Mouse (Mus musculus): ENCODE results near the gene Tshz2. TPM values are rescaled to one million over a fixed set of nuclear protein-coding genes. Genes with fewer than 3 reads are reported as not detected.

The Tshz2 gene
- total RNA-seq, 2 experiments from 2014 or later = 12.8 to 14.4 TPM

DNA sequence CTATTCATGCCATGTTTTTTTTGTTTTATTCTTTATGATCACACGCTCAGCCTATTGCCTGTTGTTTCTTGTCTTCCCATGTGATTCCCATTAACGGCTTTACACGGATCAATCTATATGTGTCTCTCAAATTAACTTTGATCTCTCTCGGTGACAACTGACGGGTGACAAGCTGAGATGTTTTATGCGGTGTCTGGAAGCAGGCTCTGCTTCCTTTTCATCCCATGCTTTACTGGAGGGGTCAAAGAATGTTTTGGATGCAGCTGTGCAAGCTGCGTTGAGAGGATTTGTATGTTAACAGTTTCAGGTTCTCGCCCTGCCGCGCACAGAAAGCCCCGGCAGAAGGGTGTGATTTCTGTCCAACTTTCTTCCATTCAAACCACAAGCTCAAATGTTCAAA lies 155.1 kb downstream of the Tshz2 start:
- intact Hi-C loops (cut with DNase I) = no loop called here
- no peak for DNase-seq (ENCODE audit: low spot score)

DNA sequence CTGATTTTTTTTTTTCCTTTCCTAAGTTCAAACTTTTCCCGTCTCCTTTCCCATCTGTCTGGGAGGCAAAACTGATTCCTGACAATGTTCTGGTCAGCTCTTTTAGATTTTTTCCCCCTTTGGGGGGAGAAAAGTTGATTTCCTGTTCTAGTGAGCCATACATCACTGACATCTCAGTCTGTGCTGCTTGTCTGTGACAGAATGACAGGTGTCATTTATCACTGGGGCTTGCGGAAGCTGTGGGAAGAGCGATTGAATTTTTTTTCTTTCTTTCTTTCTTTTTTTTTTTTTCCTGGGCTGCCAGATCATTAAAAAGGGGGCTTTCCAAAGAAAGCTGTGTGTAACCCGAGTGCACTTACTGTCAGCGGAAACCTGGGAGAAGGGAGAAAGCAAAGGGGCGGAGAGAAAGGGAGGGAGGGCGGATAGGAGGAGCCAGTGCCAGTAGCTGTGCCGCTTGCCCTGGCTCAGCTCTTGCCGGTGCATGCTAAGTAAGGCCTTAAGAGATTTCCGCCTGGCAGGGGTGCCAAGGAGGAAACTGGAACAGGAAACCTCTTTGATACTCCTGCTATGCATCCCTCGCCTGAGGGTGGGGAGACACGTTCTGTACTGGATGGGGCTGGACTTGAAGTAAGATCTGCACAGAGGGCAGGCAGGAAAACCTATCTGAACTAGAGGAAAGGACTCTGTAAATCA lies 157.8 kb downstream of the Tshz2 start:
- intact Hi-C loops (cut with DNase I) = loop anchor here (5.0 kb wide), 1 partner anchor 38 kb away; no protein-coding TSS in a partner anchor
- DNase-seq (ENCODE audit: low spot score) = peak; percentile 59

DNA sequence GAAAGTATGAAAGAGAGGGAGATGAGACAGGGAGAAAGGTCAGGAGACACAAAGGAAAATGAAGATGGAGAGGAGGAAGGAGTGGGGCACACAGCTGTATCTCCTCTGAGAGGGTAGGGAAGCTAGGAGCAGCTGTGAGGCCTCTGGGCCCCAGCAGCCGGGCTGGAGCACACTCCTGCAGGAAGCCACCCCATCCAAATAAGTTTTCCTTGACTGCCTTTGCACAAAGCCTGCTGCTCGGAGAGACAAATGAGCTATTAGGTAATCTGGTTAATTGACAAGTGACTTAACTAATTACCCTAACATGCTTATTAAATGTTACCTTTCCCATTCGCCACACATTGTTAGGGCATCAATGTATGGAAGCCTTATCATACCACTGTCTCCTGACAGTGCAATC lies 159.9 kb downstream of the Tshz2 start:
- intact Hi-C loops (cut with DNase I) = loop anchor here (5.0 kb wide), 1 partner anchor 40 kb away; no protein-coding TSS in a partner anchor
- DNase-seq (ENCODE audit: low spot score) = no peak

DNA sequence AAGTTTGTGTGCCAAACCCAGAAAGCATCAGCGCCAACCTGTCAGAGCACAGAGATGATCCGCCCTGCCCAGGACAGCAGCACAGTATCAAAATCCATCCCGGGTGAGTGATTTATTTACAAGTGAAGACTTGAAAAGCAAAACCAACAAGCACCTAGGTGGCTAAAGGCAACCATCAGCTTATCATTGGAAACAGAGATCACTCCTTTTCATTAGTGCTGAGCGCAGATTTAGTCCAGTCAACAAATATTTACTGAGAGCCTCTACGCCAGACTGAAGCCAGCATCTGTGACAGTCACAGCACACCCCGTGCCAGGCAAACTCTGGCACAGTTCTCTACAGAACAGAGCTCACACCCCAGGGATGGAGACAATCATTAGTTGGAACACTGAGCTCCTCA lies 169.4 kb downstream of the Tshz2 start:
- intact Hi-C loops (cut with DNase I) = no loop called here
- no peak for DNase-seq (ENCODE audit: low spot score)

DNA sequence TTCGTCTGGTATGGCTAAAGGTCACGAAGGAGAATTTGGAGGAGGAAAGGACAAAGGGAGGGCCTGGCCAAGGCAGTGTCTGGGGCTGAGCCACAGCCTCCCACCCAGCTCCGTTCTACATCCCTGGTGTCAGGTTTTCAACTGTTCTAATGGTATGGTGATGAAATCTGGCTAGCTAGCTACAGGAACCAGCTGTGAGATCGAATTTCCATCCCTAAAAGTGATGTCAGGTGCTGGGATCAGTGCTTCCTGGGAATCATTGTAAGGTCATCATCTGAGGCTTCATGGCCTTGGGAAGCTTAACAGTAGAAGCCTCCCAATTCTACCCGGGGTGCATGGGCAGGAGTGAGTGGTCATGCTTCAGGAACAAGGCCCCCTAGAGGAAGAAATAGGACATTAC lies 171.6 kb downstream of the Tshz2 start:
- DNase-seq (ENCODE audit: low spot score) = no peak
- intact Hi-C loops (cut with DNase I) = no loop called here

DNA sequence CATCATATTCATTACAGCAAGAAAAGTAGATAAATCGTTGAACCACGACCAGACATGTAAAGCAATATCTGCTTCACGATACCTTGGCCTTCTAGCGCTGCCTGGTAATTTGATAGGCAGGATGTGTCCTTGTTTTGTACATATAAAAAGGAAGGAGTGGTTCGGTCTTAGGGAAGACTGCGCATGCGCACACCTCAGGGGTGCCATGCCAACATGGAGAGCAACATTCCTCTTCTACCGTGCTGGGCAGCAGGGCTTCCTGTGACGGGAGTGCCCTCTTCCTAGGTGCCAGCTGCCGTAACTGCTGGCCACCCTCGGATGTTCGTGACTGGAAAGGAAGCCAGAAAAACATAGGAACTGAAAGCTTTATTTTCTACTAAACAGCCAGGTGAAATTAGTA lies 172.7 kb downstream of the Tshz2 start:
- intact Hi-C loops (cut with DNase I) = no loop called here
- no peak for DNase-seq (ENCODE audit: low spot score)

DNA sequence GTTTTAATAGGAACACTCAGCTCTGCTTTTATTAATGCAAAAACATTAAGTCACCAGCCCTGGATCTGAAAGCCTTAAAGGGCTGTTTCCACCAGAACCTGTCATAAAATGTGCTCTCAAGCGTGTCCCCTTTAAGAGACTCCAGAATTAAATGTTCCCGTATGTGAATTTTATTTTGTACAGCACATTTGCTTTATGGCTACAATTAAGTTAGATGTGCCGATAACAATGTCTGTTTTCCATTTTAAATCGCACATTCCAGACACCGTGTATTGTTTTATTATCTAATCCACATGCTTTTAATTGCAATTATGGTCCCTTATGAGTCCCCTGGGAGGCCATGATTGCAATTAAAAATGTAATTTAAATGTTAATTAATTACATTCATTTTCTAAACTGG lies 178.8 kb downstream of the Tshz2 start:
- DNase-seq (ENCODE audit: low spot score) = no peak
- intact Hi-C loops (cut with DNase I) = no loop called here

DNA sequence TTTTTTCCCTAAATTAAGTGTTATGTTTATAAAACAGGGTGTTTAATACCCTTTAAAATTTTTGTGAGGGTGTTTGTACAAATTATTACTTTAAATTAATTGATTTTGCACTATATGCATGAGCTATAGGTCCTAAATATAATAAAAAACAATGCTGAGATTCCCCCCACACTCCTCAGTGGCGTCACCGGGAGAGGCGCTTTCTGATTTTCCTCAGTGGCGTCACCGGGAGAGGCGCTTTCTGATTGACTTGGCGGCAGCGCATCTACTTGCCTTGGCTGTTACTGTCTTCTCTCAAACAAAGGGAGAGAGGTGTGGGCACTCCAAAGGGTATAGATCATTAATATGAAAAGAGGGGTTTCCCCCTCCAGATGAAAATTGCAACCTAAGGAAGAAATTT lies 179.2 kb downstream of the Tshz2 start:
- no peak for DNase-seq (ENCODE audit: low spot score)
- intact Hi-C loops (cut with DNase I) = no loop called here

DNA sequence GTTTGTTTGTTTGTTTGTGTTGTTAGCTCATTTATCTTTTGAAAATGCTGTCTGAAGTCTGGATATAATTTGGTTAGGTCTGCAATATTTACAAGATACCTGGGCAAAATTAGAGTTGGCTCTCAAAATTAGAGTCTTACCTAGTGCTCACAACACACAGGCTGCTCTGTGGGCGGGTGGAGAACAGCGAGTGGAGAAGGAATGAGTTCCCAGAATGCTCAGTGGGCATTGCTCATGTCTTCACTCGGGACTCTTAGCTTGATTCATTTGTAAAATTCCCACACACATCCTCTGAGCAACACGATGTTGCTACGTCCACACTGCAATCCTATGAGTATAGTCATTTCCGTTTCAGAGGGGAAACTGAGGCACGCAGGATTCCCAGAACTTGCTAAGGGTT lies 180.1 kb downstream of the Tshz2 start:
- DNase-seq (ENCODE audit: low spot score) = no peak
- intact Hi-C loops (cut with DNase I) = no loop called here

DNA sequence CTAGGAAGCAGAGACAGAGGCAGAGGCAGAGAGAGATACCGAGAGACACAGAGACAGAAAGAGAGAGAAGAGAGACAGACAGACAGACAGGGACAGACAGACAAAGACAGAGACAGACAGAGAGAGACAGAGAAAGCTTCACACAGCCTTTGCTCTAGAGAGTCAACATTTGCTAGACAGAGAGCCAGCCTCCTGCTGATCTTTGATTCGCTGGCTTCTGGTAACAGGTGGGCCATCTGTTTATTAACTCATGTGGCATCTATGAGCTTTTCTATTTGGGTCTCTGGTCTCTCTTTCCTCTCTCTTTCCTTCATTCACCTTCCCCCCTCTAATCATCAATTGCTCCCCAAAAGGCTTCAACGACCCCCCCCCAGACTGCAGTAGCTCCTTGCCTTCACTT lies 181.5 kb downstream of the Tshz2 start:
- no peak for DNase-seq (ENCODE audit: low spot score)
- intact Hi-C loops (cut with DNase I) = no loop called here

DNA sequence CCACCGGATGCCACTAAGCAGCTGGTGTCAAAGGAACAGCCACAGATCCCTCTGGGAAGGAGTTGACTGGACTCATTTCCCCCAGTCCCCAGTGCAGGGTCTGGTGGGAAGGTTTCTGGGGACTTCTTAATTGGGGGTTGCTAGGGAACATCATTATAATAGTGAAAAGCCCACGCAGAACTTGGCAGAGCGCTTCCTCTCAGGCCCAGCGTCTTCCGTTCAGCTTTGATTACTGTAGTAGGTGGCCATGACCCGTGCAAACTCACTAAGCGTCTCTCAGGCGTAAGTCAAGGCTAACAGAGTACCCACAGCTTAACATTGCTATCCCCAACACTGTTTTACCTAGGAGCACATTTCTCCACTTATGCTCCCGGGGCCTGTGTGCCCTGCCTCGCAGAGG lies 181.9 kb downstream of the Tshz2 start:
- no peak for DNase-seq (ENCODE audit: low spot score)
- intact Hi-C loops (cut with DNase I) = no loop called here

DNA sequence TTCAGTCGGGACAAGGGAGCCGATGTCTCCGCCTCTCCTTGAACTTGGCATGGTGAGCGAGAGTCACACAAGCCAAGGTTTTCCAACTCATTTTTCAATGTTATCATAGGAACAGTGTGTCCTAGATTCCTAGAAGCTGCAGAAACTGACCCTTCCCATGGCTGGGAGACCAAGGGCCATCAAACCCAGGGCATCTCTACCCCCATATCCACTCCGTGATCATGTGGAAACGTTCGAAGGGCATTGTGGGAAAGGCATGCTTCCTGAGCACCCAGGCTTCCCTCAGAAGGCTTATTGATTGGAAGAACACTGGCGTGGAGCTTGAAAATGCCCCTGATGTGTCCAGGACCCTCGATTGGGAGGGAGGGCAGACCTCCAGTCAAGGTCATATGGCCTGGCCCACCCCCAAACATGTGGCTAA lies 188.2 kb downstream of the Tshz2 start:
- DNase-seq (ENCODE audit: low spot score) = peak; percentile 27
- intact Hi-C loops (cut with DNase I) = no loop called here

DNA sequence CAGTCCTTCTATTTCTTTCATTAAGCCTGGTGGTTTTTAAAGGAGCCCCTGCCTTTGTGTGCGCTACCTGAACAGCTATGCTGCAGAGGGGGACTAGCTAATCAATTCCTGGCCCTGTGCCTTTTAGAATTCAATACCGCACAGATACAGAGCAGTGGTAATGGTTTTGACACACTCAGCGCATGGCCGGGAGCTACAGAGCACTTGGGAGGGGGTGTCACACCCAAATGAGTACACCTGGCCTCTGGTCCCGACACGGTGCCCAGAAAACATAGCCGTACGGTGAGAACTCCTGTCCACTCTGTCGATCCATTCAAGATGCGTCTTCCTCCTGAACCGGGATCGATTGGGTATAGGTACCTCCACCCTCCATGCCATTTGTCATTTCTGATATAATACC lies 193.1 kb downstream of the Tshz2 start:
- intact Hi-C loops (cut with DNase I) = no loop called here
- no peak for DNase-seq (ENCODE audit: low spot score)

DNA sequence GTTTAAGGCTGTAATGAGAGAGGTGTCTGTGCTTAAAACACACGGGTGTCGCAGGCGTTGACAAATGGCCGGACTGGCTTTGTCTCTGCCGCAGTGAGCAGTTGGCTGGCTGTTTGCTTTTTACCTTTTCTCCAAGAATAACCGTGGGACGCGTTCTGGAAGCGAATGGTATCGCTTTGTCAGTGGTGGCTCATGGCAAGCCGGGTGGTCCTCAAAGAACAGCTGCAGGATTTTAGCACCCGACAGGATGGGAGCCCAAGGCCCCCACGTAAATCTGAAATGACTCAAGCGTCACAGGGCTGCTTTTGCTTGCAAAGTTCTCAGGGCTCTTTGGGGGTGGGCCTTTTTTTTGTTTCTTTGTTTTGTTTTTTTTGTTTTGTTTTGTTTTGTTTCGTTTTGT lies 193.5 kb downstream of the Tshz2 start:
- intact Hi-C loops (cut with DNase I) = no loop called here
- DNase-seq (ENCODE audit: low spot score) = no peak

DNA sequence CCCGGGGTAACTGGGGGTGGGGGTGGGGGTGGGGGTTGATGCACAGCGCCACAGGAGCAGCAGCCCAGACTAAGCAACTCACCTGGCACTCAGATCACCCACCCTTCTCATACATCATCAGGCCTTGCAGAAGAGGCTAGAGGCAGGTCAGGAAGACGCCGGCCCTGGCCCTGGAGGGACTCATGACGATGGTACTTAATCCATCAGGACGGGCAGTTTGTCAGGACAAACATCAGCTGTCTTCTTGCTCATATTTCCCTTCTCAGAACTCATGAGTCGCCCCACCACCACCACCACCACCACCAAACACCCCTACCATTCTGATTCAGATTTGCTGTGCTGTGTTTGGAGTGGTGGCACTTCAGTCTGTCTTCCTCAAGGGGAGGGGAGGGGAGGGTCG lies 194.0 kb downstream of the Tshz2 start:
- intact Hi-C loops (cut with DNase I) = no loop called here
- DNase-seq (ENCODE audit: low spot score) = no peak

DNA sequence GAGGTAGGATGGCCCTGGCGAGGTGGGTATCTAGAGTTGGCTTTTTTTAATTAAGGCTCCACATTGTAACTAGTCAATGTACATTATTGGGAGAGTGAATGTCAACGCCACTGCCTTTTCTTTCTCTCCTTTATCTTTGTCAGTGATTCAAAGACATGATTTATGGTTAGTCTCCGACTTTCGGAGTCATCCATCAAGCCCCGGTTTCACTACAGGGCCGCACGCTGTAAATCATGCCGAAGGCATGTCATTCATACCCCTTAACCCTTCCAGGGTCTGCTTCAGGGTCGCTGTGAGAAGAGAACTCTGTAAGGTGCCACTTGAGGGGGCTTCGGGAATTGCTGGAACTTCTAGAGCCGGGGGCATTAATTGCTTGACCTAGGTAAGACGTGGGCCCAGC lies 199.4 kb downstream of the Tshz2 start:
- no peak for DNase-seq (ENCODE audit: low spot score)
- intact Hi-C loops (cut with DNase I) = no loop called here

DNA sequence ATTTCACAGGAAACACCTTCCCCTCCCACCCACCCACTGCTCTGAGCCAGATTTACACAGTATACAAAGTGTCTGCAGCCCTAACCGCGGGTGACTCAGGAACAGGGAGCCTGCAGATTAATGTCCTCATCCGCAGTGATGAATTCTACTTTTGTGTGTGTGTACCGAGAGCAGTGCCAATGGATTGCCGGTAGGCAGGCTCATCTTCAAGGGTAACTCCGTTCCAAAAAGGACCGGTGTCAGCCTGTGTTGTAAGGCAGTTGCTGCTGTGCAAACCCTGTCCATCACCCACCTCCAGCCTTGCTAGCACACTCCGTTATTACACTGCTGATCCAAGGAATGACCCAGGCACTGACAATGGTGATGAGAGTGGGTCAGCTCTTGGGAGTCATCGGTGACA lies 200.8 kb downstream of the Tshz2 start:
- intact Hi-C loops (cut with DNase I) = no loop called here

DNA sequence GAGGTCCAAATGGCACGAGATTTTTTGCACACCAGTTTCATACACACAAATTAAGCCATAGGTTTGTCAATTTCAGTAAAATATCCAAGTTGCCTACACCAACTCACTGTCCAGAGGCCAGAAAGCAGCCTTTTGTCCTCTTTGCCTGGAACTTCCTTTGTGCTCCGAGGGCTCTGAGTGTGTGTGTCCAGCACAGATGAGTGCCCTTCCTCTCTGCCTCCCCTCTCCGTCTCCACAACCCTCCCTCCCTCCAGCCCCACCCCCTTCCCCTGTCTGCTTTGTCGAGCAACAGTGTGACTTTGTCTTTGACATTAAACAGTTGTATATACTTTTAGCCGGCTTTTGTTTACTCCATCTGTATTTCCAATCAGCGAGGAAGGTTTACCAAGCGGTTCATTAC lies 201.8 kb downstream of the Tshz2 start:
- no peak for DNase-seq (ENCODE audit: low spot score)
- intact Hi-C loops (cut with DNase I) = no loop called here

More for the DNA sequence above, 200.8 kb downstream of the Tshz2 start:
- no peak for DNase-seq (ENCODE audit: low spot score)

DNA sequence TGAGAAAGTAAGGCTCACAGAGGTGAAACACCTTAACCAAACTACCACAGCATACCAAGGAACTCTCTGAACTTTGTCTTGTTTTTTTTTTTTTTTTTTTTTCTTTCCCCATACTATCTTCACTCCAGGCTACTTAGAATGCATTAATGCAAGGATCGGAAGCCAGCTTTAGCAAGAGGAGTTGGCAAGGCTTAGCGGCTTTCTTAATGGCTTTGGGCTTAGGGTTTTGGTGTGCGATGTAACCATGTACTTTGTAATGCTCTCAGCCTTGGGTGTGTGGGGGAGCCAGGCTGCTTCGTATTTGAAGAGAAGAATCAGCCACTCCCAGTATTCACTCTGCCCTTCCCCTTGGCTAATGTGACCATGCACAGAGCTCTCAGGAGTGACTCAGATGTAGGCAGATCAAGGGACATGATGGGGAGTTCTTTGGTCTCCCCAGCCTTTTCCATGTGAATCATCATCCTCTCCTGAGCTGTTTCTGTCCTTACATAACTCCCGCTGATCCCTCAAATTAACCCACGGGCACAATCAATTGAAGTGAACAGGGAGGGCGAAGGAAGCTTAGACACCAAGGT lies 204.3 kb downstream of the Tshz2 start:
- no peak for DNase-seq (ENCODE audit: low spot score)
- intact Hi-C loops (cut with DNase I) = no loop called here

DNA sequence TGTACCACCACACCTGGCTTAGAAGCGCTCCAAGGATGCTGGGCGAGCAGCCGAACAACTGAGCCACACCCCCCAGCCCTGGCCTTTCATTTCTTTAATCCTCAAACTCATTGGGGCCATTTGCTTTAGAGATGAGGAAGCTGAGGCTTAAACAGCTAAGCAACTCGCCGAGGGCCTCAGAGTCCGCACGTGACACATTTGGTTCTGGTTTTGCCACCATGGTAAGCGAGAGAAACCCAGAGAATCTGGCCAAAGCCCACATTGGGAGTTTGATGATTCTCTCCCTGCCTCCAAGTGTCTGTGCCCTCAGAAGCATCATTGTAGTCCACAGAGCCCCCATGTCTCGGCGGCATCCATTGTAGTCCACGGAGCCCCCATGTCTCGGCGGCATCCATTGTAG lies 205.7 kb downstream of the Tshz2 start:
- no peak for DNase-seq (ENCODE audit: low spot score)
- intact Hi-C loops (cut with DNase I) = no loop called here

DNA sequence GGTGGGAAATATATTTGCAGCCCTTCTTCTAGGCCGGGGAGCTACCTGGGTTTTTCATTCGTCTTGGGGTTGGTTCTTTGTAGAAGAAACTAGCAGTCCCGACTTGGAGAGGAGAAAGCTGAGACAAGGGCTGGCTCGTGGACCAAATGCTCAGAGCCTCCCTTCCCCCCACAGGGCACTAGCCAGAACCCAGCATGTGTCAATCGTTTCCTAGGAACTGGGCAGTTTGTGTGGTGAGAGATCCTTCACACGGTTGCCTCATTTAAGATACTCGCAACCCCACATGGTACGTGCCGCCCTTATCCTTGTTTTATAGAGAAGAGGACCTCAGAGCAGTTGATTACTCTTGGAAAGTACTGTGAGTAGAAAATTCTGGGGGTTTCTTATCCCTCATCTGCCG lies 208.6 kb downstream of the Tshz2 start:
- intact Hi-C loops (cut with DNase I) = no loop called here
- DNase-seq (ENCODE audit: low spot score) = no peak

DNA sequence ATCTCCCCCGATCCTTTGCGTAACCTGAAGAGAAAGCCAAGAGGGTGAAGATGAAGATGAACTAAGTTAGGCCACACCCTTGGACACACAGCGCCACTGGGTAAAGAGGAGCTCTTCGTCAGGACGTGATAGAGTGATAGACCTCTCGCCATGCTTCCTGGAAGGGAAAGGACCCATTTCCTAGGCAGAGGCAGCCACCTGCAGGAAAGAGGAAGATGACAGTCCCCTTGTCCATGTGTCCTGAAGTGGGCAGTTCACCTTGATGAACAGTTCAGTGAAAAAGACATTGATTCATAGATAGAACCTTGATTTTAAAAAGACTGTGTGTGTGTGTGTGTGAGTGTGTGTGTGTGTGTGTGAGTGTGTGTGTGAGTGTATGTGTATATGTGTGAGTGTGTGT lies 209.7 kb downstream of the Tshz2 start:
- intact Hi-C loops (cut with DNase I) = no loop called here
- DNase-seq (ENCODE audit: low spot score) = no peak
